Mouse (Mus musculus): ENCODE results near the gene Gm11172. TPM values are rescaled to one million over a fixed set of nuclear protein-coding genes. Genes with fewer than 3 reads are reported as not detected.

The Gm11172 gene
- total RNA-seq (2014; rRNA removed; ENCODE audit: low replicate concordance), result not detected in 2 replicates
- polyA plus RNA-seq (2015; fragmentation: Nextera tagmentation; extraction: Ambion mirVana), result not detected in 2 replicates

DNA sequence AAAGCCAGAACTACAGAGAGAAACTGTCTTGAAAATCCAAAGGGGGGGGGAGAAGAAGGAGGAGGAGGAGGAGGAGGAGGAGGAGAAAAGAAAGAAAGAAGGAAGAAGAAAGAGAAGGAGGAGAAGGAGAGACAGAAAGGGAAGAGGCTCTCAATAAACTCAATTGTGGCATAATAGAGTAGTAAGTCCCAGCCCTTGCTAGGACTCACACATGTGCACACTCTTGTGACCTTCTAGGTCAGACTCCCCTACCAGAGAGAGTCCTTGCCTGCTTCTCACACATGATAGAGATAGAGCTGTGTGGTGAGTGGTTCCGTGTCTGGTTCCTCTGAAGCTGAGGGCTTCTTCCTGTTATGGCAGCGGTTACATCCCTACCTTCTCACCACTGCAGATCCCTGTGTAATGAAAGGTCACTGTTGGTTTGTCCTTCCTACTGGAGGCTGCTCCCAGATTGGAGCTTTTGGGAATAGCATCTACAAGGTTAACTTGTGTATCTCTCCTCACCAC is at the start of gene Gm11172:
Gene Gm11172, plus strand, starts transcription at position 51 of the 507 bp plus-strand sequence.
- H3K4me2 ChIP-seq (ENCODE audit: low read depth, low read length), result no peak within 1 kb of the TSS
- no peaks in the 10 kb centered on the region for H3K27me3 ChIP-seq (ENCODE audit: control insufficient read depth, insufficient read depth, low read length)
- 73% methylated on average over 2 of the region's 2 CpGs for whole genome bisulfite sequencing
- no peak within 1 kb of the TSS for H3K9ac ChIP-seq (replicated peaks; ENCODE audit: low read depth, low read length)
- TF ChIP-seq CTCF (IDR thresholded peaks at IDR 0.05; ENCODE audit: low read depth), result no peak
- TF ChIP-seq EP300 (IDR thresholded peaks at IDR 0.05; ENCODE audit: low read depth), result no peak
- no peak within 1 kb of the TSS for H3K27ac ChIP-seq (ENCODE audit: low read depth)
- H3K36me3 ChIP-seq (replicated peaks; ENCODE audit: control insufficient read depth, insufficient read depth, low read length), result no peaks in the 10 kb centered on the region
- no peaks in the 10 kb centered on the region for H3K9me3 ChIP-seq (replicated peaks; ENCODE audit: control insufficient read depth, low read length)
- ATAC-seq (ENCODE audit: insufficient read depth, low read depth) (no peak), DNase-seq (ENCODE audit: low spot score) (no peak)
- peaks cover 9% of the 10 kb centered on the region; the same call in 1 of the 2 replicates for H3K4me1 ChIP-seq (ENCODE audit: control insufficient read depth, insufficient read depth)
- no peak within 1 kb of the TSS for H3K4me3 ChIP-seq (ENCODE audit: low read depth, low read length)

DNA sequence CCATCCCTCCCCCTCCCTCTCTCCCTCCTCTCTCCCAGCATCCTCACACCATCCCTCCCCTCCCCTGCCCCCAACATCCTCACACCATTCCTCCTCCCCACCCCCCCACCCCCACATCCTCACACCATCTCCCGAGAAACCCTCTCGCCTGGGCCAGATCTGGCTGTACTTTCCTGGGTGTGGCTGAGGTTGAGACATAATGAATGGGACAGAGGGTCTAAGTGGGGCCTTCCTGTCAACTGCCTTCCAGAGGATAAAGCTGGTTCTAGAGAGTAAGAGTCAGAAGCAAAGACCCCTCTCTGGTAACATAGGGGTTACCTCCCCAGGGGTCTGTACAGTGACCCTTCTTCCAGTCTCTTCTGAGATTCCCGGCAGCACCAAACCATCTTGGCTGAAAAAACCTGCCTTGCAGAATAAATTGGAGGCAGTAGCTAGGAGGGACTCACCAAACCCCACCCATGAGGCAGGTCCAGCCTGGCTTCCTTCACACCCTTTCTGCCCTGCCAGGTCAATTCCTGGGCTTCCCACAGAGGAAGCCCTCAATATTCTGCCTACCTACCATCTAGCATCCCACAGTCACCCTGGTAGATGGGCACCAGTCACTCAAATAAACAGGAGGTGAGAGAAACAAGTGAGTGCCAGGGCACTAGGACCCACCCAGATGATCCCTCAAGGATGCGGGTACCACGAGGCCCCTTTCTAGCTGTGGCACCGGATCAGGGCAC is 49.0 kb upstream of the Gm11172 start:
- 51% methylated on average over 6 of the region's 6 CpGs for WGBS
- ATAC-seq (ENCODE audit: insufficient read depth, low read depth), result no peak
- TF ChIP-seq EP300 (IDR thresholded peaks at IDR 0.05; ENCODE audit: low read depth) (no peak), CTCF (IDR thresholded peaks at IDR 0.05; ENCODE audit: low read depth) (no peak)
- Histone ChIP-seq H3K4me2 (ENCODE audit: low read depth, low read length) (no peak overlapping the region), H3K27me3 (ENCODE audit: control insufficient read depth, insufficient read depth, low read length) (0 out of 2 replicates have a peak, but pooled peaks cover 4% of the 10 kb centered on the region), H3K36me3 (replicated peaks; ENCODE audit: control insufficient read depth, insufficient read depth, low read length) (no peaks in the 10 kb centered on the region), H3K4me1 (ENCODE audit: control insufficient read depth, insufficient read depth) (peaks cover 7% of the 10 kb centered on the region), H3K9me3 (replicated peaks; ENCODE audit: control insufficient read depth, low read length) (no peaks in the 10 kb centered on the region), H3K27ac (ENCODE audit: low read depth) (no peak overlapping the region), H3K9ac (replicated peaks; ENCODE audit: low read depth, low read length) (no peak overlapping the region), H3K4me3 (ENCODE audit: low read depth, low read length) (no peak overlapping the region)
- DNase-seq (ENCODE audit: low spot score), result no peak

DNA sequence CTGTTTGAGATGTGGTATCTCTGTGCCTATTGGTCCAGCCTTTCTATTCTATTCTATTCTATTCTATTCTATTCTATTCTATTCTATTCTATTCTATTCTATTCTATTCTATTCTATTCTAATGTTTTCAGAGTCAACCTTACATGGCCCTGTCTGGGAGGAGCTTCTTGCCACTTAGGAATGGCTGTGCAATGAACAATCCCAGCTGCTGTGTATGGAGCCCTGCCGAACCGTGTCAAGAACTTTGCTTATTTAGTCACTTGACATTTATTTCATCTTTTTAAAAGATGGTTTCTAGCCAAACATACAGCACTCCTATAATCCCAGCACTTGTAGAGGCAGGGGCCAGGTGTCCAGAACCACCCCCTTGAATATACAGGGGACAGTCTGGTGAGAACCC is 48.4 kb upstream of the Gm11172 start:
- H3K36me3 ChIP-seq (replicated peaks; ENCODE audit: control insufficient read depth, insufficient read depth, low read length), result no peaks in the 10 kb centered on the region
- no peak for TF ChIP-seq EP300 (IDR thresholded peaks at IDR 0.05; ENCODE audit: low read depth)
- no peak for TF ChIP-seq CTCF (IDR thresholded peaks at IDR 0.05; ENCODE audit: low read depth)
- peaks cover 7% of the 10 kb centered on the region for H3K4me1 ChIP-seq (ENCODE audit: control insufficient read depth, insufficient read depth)
- no peaks in the 10 kb centered on the region for H3K9me3 ChIP-seq (replicated peaks; ENCODE audit: control insufficient read depth, low read length)
- 49% methylated on average over 2 of the region's 2 CpGs for WGBS
- H3K4me2 ChIP-seq (ENCODE audit: low read depth, low read length), result no peak overlapping the region
- DNase-seq (ENCODE audit: low spot score) (no peak), ATAC-seq (ENCODE audit: insufficient read depth, low read depth) (no peak)
- H3K9ac ChIP-seq (replicated peaks; ENCODE audit: low read depth, low read length), result no peak overlapping the region
- no peak overlapping the region for H3K4me3 ChIP-seq (ENCODE audit: low read depth, low read length)
- H3K27ac ChIP-seq (ENCODE audit: low read depth), result no peak overlapping the region
- 0 out of 2 replicates have a peak, but pooled peaks cover 4% of the 10 kb centered on the region for H3K27me3 ChIP-seq (ENCODE audit: control insufficient read depth, insufficient read depth, low read length)

DNA sequence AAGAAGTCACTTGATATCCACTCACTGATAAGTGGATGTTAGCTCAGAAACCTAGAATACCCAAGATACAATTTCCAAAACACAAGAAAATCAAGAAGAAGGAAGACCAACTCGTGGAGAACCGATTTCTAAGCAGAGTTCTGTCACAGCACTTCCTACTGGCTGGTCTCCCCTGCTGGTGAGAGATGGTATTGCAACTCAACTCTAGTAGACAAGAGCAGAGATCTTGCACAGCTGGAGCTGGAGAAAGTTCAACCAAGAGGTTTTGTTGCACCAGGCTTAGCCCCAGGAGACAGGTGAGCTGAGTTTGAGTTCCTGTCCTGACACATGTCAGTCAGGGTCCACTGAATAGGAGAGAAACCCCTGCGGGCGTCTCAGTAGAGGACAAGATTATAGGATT is 45.6 kb upstream of the Gm11172 start:
- TF ChIP-seq CTCF (IDR thresholded peaks at IDR 0.05; ENCODE audit: low read depth), result peak; percentile 93
- TF ChIP-seq EP300 (IDR thresholded peaks at IDR 0.05; ENCODE audit: low read depth), result no peak
- no peaks in the 10 kb centered on the region for H3K4me1 ChIP-seq (ENCODE audit: control insufficient read depth, insufficient read depth)
- H3K9ac ChIP-seq (replicated peaks; ENCODE audit: low read depth, low read length), result no peak overlapping the region
- H3K4me3 ChIP-seq (ENCODE audit: low read depth, low read length), result no peak overlapping the region
- H3K27me3 ChIP-seq (ENCODE audit: control insufficient read depth, insufficient read depth, low read length), result 0 out of 2 replicates have a peak, but pooled peaks cover 4% of the 10 kb centered on the region
- H3K36me3 ChIP-seq (replicated peaks; ENCODE audit: control insufficient read depth, insufficient read depth, low read length), result no peaks in the 10 kb centered on the region
- H3K9me3 ChIP-seq (replicated peaks; ENCODE audit: control insufficient read depth, low read length), result no peaks in the 10 kb centered on the region
- DNase-seq (ENCODE audit: low spot score), result peak; percentile 79
- H3K4me2 ChIP-seq (ENCODE audit: low read depth, low read length), result no peak overlapping the region
- no peak for ATAC-seq (ENCODE audit: insufficient read depth, low read depth)
- H3K27ac ChIP-seq (ENCODE audit: low read depth), result no peak overlapping the region
- 32% methylated on average over 4 of the region's 4 CpGs for WGBS

DNA sequence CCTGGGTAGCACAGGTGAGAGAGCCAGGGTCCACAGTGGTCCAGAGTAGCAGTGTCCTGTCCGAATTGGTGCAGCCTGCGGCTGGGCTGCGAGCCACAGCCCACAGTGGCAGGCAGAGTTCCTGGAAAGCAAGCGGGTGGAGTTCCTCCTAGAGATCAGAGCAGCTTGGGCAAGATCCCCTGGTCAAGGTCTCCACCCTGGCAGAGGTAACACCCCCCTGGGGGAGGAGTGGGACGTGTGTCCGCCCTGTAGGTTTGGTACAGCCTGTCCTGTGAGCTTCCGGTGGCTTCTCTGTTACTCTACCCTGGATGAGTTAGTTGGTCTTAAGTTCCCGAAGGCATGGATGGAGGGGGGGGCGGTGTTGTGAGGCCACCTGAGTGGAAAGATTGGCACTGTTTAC is 43.9 kb upstream of the Gm11172 start:
- Histone ChIP-seq H3K27ac (ENCODE audit: low read depth) (no peak overlapping the region), H3K4me1 (ENCODE audit: control insufficient read depth, insufficient read depth) (no peaks in the 10 kb centered on the region), H3K36me3 (replicated peaks; ENCODE audit: control insufficient read depth, insufficient read depth, low read length) (no peaks in the 10 kb centered on the region), H3K9me3 (replicated peaks; ENCODE audit: control insufficient read depth, low read length) (no peaks in the 10 kb centered on the region), H3K4me3 (ENCODE audit: low read depth, low read length) (no peak overlapping the region), H3K27me3 (ENCODE audit: control insufficient read depth, insufficient read depth, low read length) (0 out of 2 replicates have a peak, but pooled peaks cover 4% of the 10 kb centered on the region), H3K4me2 (ENCODE audit: low read depth, low read length) (no peak overlapping the region), H3K9ac (replicated peaks; ENCODE audit: low read depth, low read length) (no peak overlapping the region)
- WGBS, result 50% methylated on average over 9 of the region's 9 CpGs
- DNase-seq (ENCODE audit: low spot score) (no peak), ATAC-seq (ENCODE audit: insufficient read depth, low read depth) (no peak)
- no peak for TF ChIP-seq CTCF (IDR thresholded peaks at IDR 0.05; ENCODE audit: low read depth)
- no peak for TF ChIP-seq EP300 (IDR thresholded peaks at IDR 0.05; ENCODE audit: low read depth)
